Mouse (Mus musculus) MEL (cell line): Measurements from ENCODE around the gene Olfr983. TPM values are rescaled to one million over a fixed set of nuclear protein-coding genes. Genes with fewer than 3 reads are reported as not detected.

Source experiments
- DNase-seq: peaks from one replicate; pipeline ENCODE4 v3.0.0; 2011; ENCODE audit warnings: low read depth, low spot score
- H3K27ac ChIP-seq: 2 replicates; pipeline ENCODE4 v1.5.1; 2012; ENCODE audit warnings: low read depth, mild to moderate bottlenecking, control low read depth, low read length, moderate library complexity; ENCODE audit not compliant: control insufficient read depth
- H3K27me3 ChIP-seq, 2 experiments: fragments of 150-350 bp in 1 of 2; sonication (generic) in 1 of 2; 2 replicates each; pipeline ENCODE4 v1.6.1; 2012; ENCODE audit warnings: low read length in 2 of 2, mild to moderate bottlenecking in 2 of 2, improper control_type of control experiment in 1 of 2, moderate library complexity in 1 of 2; ENCODE audit not compliant: insufficient read depth in 2 of 2, control insufficient read depth in 1 of 2
- H3K36me3 ChIP-seq, 2 experiments: 2 replicates each; pipeline ENCODE4 v1.6.1; 2012 to 2014; ENCODE audit warnings: low read length in 2 of 2, improper control_type of control experiment in 1 of 2, inconsistent platforms in 1 of 2, mild to moderate bottlenecking in 1 of 2; ENCODE audit not compliant: insufficient read depth in 2 of 2, control insufficient read depth in 1 of 2
- H3K4me1 ChIP-seq, 2 experiments: fragments of 150-350 bp in 1 of 2; sonication (generic) in 1 of 2; 2 replicates each; pipeline ENCODE4 v1.6.1; 2012; ENCODE audit warnings: low read length in 2 of 2, improper control_type of control experiment in 1 of 2, mild to moderate bottlenecking in 1 of 2; ENCODE audit not compliant: insufficient read depth in 2 of 2, control insufficient read depth in 1 of 2
- H3K4me3 ChIP-seq, 2 experiments: fragments of 150-350 bp in 1 of 2; sonication (generic) in 1 of 2; 2 replicates each; pipeline ENCODE4 v1.5.1; 2012; ENCODE audit warnings: low read depth in 2 of 2, low read length in 2 of 2, mild to moderate bottlenecking in 2 of 2, moderate library complexity in 2 of 2, control low read depth in 1 of 2, improper control_type of control experiment in 1 of 2; ENCODE audit not compliant: control insufficient read depth in 1 of 2, insufficient read depth in 1 of 2
- H3K79me2 ChIP-seq: 2 replicates; pipeline ENCODE4 v1.6.1; 2012; ENCODE audit warnings: mild to moderate bottlenecking, low read length, moderate library complexity; ENCODE audit not compliant: control insufficient read depth, poor library complexity, insufficient read depth
- H3K9ac ChIP-seq: 2 replicates; pipeline ENCODE4 v1.6.1; 2012; ENCODE audit warnings: low read depth, mild to moderate bottlenecking, control low read depth, low read length, moderate library complexity; ENCODE audit not compliant: control insufficient read depth, poor library complexity, severe bottlenecking
- H3K9me3 ChIP-seq: fragments of 150-350 bp; sonication (generic); replicated peaks from 2 replicates; pipeline ENCODE4 v1.6.1; 2012; ENCODE audit warnings: mild to moderate bottlenecking, low read length, improper control_type of control experiment, moderate library complexity; ENCODE audit not compliant: insufficient read depth
- BHLHE40 ChIP-seq: IDR thresholded peaks from 2 replicates; pipeline ENCODE4 v1.6.1; 2012; ENCODE audit warnings: low read depth, mild to moderate bottlenecking, inconsistent platforms, low read length, improper control_type of control experiment, borderline replicate concordance
- CTCF ChIP-seq, 3 experiments: IDR thresholded peaks in 2 of 3; conservative IDR thresholded peaks in 1 of 3; 2 replicates each; pipeline ENCODE4 v1.5.1; 2011 to 2012; ENCODE audit warnings: low read length in 3 of 3, low read depth in 2 of 3, mild to moderate bottlenecking in 2 of 3, improper control_type of control experiment in 1 of 3, inconsistent platforms in 1 of 3, mixed read lengths in 1 of 3, moderate library complexity in 1 of 3; ENCODE audit not compliant: control insufficient read depth in 1 of 3, insufficient read depth in 1 of 3, poor library complexity in 1 of 3, severe bottlenecking in 1 of 3
- E2F4 ChIP-seq: IDR thresholded peaks from 2 replicates; pipeline ENCODE4 v1.6.1; 2011; ENCODE audit warnings: low read depth, low read length, improper control_type of control experiment, borderline replicate concordance
- HCFC1 ChIP-seq: IDR thresholded peaks from 2 replicates; pipeline ENCODE4 v1.6.1; 2012; ENCODE audit warnings: low read depth, mild to moderate bottlenecking, inconsistent platforms, low read length, improper control_type of control experiment, moderate library complexity
- JUND ChIP-seq: IDR thresholded peaks from 2 replicates; pipeline ENCODE4 v1.6.1; 2011; ENCODE audit warnings: low read depth, mild to moderate bottlenecking, improper control_type of control experiment, low read length
- KAT2A ChIP-seq: conservative IDR thresholded peaks from 2 replicates; pipeline ENCODE4 v1.6.1; 2012; ENCODE audit warnings: low read depth, low read length, improper control_type of control experiment, inconsistent platforms
- MAFK ChIP-seq: IDR thresholded peaks from 2 replicates; pipeline ENCODE4 v1.6.1; 2011; ENCODE audit warnings: low read depth, mild to moderate bottlenecking, low read length, improper control_type of control experiment, borderline replicate concordance
- MAZ ChIP-seq: IDR thresholded peaks from 2 replicates; pipeline ENCODE4 v1.6.1; 2012; ENCODE audit warnings: low read depth, mild to moderate bottlenecking, inconsistent platforms, low read length, improper control_type of control experiment
- MEF2A ChIP-seq: IDR thresholded peaks from 2 replicates; pipeline ENCODE4 v1.6.1; 2014; ENCODE audit warnings: low read depth, mild to moderate bottlenecking, inconsistent platforms, low read length, improper control_type of control experiment; ENCODE audit not compliant: poor library complexity, insufficient replicate concordance, severe bottlenecking; ENCODE audit errors: extremely low read depth
- MXI1 ChIP-seq: IDR thresholded peaks from 2 replicates; pipeline ENCODE4 v1.6.1; 2011; ENCODE audit warnings: mild to moderate bottlenecking, low read depth, low read length, improper control_type of control experiment
- MYC ChIP-seq: IDR thresholded peaks from 2 replicates; pipeline ENCODE4 v1.6.1; 2011; ENCODE audit warnings: low read depth, mild to moderate bottlenecking, low read length, improper control_type of control experiment, moderate library complexity
- NRF1 ChIP-seq: IDR thresholded peaks from 2 replicates; pipeline ENCODE4 v1.6.1; 2014; ENCODE audit warnings: low read depth, mild to moderate bottlenecking, inconsistent platforms, low read length, improper control_type of control experiment, moderate library complexity; ENCODE audit not compliant: poor library complexity, insufficient read depth, severe bottlenecking
- POLR2AphosphoS2 ChIP-seq: IDR thresholded peaks from 2 replicates; pipeline ENCODE4 v1.6.1; 2011; ENCODE audit warnings: low read length, improper control_type of control experiment
- POLR2AphosphoS5 ChIP-seq: IDR thresholded peaks from 2 replicates; pipeline ENCODE4 v1.6.1; 2012; ENCODE audit warnings: low read depth, borderline replicate concordance, mild to moderate bottlenecking, inconsistent platforms, low read length, moderate library complexity, mixed read lengths
- TAL1 ChIP-seq: IDR thresholded peaks from 2 replicates; pipeline ENCODE4 v1.6.1; 2012; ENCODE audit warnings: mild to moderate bottlenecking, inconsistent platforms, low read length, moderate library complexity, mixed read lengths
- TBP ChIP-seq: IDR thresholded peaks from 2 replicates; pipeline ENCODE4 v1.8.0; 2011; ENCODE audit warnings: low read depth, low read length, improper control_type of control experiment
- UBTF ChIP-seq: IDR thresholded peaks from 2 replicates; pipeline ENCODE4 v1.6.1; 2012; ENCODE audit warnings: low read depth, mild to moderate bottlenecking, inconsistent platforms, low read length, improper control_type of control experiment, moderate library complexity, borderline replicate concordance; ENCODE audit not compliant: insufficient read depth
- USF2 ChIP-seq, 2 experiments: IDR thresholded peaks; 2 replicates each; pipeline ENCODE4 v1.6.1; 2011 to 2012; ENCODE audit warnings: improper control_type of control experiment in 2 of 2, low read length in 2 of 2, borderline replicate concordance in 1 of 2, inconsistent platforms in 1 of 2, low read depth in 1 of 2, mild to moderate bottlenecking in 1 of 2; ENCODE audit not compliant: insufficient read depth in 1 of 2
- ZKSCAN1 ChIP-seq: IDR thresholded peaks from 2 replicates; pipeline ENCODE4 v1.6.1; 2012; ENCODE audit warnings: low read depth, mild to moderate bottlenecking, inconsistent platforms, low read length, improper control_type of control experiment, moderate library complexity
- polyA plus RNA-seq, 2 experiments: library from polyadenylated mRNA; stranded (reverse) in 1 of 2; unstranded in 1 of 2; fragments of >175 nt in 1 of 2; fragments of >200 nt in 1 of 2; gene quantifications; 2 replicates each; pipeline versions ENCODE4 v1.2.1 to v1.2.4; 2012; ENCODE audit warnings: low replicate concordance in 2 of 2, low read depth in 1 of 2; ENCODE audit not compliant: insufficient read length in 2 of 2, insufficient read depth in 1 of 2, missing spikeins in 1 of 2
- total RNA-seq: library from RNA; depleted of rRNA; stranded (reverse); fragments of 300-350 nt; gene quantifications from 2 replicates; pipeline ENCODE4 v1.2.3, GENCODE M21; 2012; rRNA removed

Gene Olfr983
- not detected in 2 replicates for total RNA-seq
- not detected for polyA plus RNA-seq

DNA sequence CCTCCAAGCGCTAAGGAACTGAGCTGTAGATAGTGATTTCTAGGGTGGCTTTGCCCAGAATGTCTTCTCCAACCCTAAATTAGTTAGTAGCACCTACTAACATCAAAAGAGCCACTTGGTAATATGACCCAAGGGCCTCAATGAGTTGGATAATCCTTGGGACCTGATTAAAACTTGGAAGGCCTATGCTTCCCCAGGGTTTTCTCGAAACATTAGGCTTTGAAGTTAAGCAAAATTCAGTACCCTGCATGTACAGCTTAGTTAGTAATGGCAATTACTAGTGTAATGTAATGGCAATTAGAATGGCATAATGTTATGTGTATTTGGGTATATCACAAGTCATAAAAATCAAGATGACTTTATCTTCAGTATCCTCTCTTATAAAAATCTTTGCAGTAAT, at the start of gene Olfr983:
Gene Olfr983, minus strand, starts transcription at position 101 of the 400 bp plus-strand sequence.
- no peak for DNase-seq
- H3K79me2 ChIP-seq, result no peaks in the 10 kb centered on the region
- H3K9me3 ChIP-seq, result no peaks in the 10 kb centered on the region
- no peaks in the 10 kb centered on the region for H3K4me1 ChIP-seq
- H3K27me3 ChIP-seq, result no peaks in the 10 kb centered on the region
- H3K4me3 ChIP-seq, result no peak within 1 kb of the TSS
- TF ChIP-seq MAZ (no peak), CTCF (IDR thresholded peaks at IDR 0.05 in 2 of 3, conservative IDR thresholded peaks at IDR 0.05 in 1 of 3; ENCODE audit: control insufficient read depth in 1 of 3, insufficient read depth in 1 of 3, low read depth in 2 of 3, low read length in 3 of 3, poor library complexity in 1 of 3, severe bottlenecking in 1 of 3) (no peak), MYC (no peak), TBP (no peak), KAT2A (no peak), USF2 (IDR thresholded peaks at IDR 0.05; ENCODE audit: borderline replicate concordance in 1 of 2, insufficient read depth in 1 of 2, low read depth in 1 of 2, low read length in 2 of 2) (no peak), NRF1 (no peak), HCFC1 (no peak), JUND (no peak), UBTF (no peak), POLR2AphosphoS5 (no peak), POLR2AphosphoS2 (no peak), BHLHE40 (no peak)
- H3K36me3 ChIP-seq, result no peaks in the 10 kb centered on the region
- no peak within 1 kb of the TSS for H3K9ac ChIP-seq
- H3K27ac ChIP-seq, result no peak within 1 kb of the TSS

DNA sequence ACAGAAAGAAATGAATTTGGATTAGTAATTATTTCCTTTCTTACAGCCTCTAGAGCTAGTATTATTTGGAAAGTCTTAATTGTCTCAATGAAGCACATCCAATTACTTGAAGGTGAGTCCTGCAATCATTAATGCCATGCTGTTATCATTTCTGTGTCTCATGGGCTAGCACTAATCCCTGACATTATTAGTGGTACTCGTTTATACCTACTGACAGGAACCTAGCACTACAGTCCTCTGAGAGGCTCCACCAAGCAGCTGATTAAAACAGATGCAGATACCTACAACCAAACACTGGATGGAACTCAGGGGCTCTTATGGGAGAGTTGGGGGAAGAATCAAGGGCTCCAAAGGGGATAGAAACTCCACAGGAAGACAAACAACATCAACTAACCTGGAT, 48.1 kb upstream of the Olfr983 start:
- TF ChIP-seq E2F4, result no peak
- no peak for TF ChIP-seq ZKSCAN1
- Histone ChIP-seq H3K9me3 (no peaks in the 10 kb centered on the region), H3K4me1 (no peaks in the 10 kb centered on the region), H3K27me3 (no peaks in the 10 kb centered on the region), H3K9ac (no peak overlapping the region), H3K36me3 (no peaks in the 10 kb centered on the region), H3K4me3 (no peak overlapping the region), H3K79me2 (no peaks in the 10 kb centered on the region), H3K27ac (no peak overlapping the region)
- no peak for DNase-seq

DNA sequence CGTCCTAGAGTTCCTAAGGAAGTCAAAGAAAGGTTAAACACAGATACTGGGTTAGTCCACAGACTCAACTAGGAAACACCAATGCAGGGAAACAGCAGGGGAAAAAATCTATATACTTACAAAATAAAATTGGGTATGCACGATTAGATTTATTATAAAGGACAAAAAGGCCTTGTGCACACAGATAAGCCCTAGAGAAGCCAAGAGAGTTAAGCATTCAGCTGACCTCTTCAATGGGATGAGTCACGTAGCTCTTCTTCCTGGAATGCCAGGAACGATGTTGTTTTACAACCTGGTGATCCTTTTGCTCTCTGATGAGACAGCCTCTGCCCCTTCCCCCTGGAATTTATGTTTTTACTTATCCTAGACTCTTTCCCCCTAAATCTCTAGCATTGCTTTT, 46.1 kb upstream of the Olfr983 start:
- no peaks in the 10 kb centered on the region for H3K79me2 ChIP-seq
- H3K9ac ChIP-seq, result no peak overlapping the region
- H3K27me3 ChIP-seq, result no peaks in the 10 kb centered on the region
- no peaks in the 10 kb centered on the region for H3K36me3 ChIP-seq
- no peaks in the 10 kb centered on the region for H3K9me3 ChIP-seq
- H3K4me1 ChIP-seq, result no peaks in the 10 kb centered on the region
- no peak overlapping the region for H3K4me3 ChIP-seq
- no peak overlapping the region for H3K27ac ChIP-seq
- DNase-seq, result no peak
- no peak for TF ChIP-seq MXI1
- TF ChIP-seq JUND, result no peak
- TF ChIP-seq MEF2A, result no peak
- TF ChIP-seq MAFK, result no peak
- no peak for TF ChIP-seq ZKSCAN1
- TF ChIP-seq TAL1, result no peak
